Mouse (Mus musculus) forebrain, embryonic 12.5 days (tissue): ENCODE measurements at regions not wholly inside any gene's neighbourhood (a gene's known extent, or its start where the extent isn't known, plus 50 kb on each side); places are given as distances from the start of the nearest gene placed in this dataset. TPM values are rescaled to one million over a fixed set of nuclear protein-coding genes. Genes with fewer than 3 reads are reported as not detected.

Experiments
- ATAC-seq: fragments of 200-750 bp; cut with Nextera tagmentation; 2 replicates; pipeline ENCODE4 v1.8.0; 2017; ENCODE audit warnings: moderate TSS enrichment; ENCODE audit not compliant: low FRiP score
- H3K27ac ChIP-seq: fragments of 300-500 bp; sonication (generic); 2 replicates; pipeline ENCODE4 v1.5.1; 2016; ENCODE audit warnings: mild to moderate bottlenecking
- H3K27me3 ChIP-seq: fragments of 300-500 bp; sonication (generic); 2 replicates; pipeline ENCODE4 v1.6.1; 2016; ENCODE audit warnings: mild to moderate bottlenecking
- H3K36me3 ChIP-seq: fragments of 300-500 bp; sonication (generic); replicated peaks from 2 replicates; pipeline ENCODE4 v1.6.1; 2016; ENCODE audit warnings: mild to moderate bottlenecking
- H3K4me1 ChIP-seq: fragments of 300-500 bp; sonication (generic); 2 replicates; pipeline ENCODE4 v1.6.1; 2016
- H3K4me2 ChIP-seq: fragments of 300-500 bp; sonication (generic); 2 replicates; pipeline ENCODE4 v1.6.1; 2016; ENCODE audit warnings: mild to moderate bottlenecking, moderate library complexity
- H3K4me3 ChIP-seq: fragments of 300-500 bp; sonication (generic); replicated peaks from 2 replicates; pipeline ENCODE4 v1.5.1; 2016; ENCODE audit warnings: mild to moderate bottlenecking
- H3K9ac ChIP-seq: fragments of 300-500 bp; sonication (generic); 2 replicates; pipeline ENCODE4 v1.6.1; 2016; ENCODE audit warnings: mild to moderate bottlenecking
- H3K9me3 ChIP-seq: fragments of 300-500 bp; sonication (generic); 2 replicates; pipeline ENCODE4 v1.6.1; 2016
- WGBS: fragments of 180-500 bp; shearing (Covaris S2); methylation state at CpG from one replicate; pipeline ENCODE4 v1.1.7; 2016; 5-methylcytosine and 5-hydroxymethylcytosine counted together
- microRNA-seq: library from miRNA; unstranded; fragments of <30 nt; microRNA quantifications from one replicate; pipeline ENCODE4, GENCODE M21; 2017

DNA sequence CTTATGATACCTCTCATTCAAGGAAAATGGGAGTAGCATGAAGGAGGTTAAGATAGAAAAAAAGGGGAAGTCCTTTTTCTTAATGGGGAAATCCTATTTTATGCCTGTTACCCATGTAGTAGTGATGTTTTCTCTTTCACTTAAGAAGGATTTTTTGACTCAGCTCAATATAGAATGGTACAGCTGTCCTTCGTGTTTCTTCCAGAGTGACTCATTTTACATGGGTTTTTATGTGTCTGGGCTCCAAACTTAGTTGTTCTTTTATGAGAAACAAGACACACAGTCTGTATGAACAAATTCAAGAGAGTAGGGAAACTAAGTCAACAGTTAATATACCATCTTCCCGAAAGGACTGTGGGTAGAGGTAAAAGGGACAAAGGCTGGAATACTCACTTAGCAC, 367.0 kb upstream of the Kif2b start:
- Histone ChIP-seq H3K27me3 (no peaks in the 10 kb centered on the region), H3K27ac (no peak overlapping the region), H3K4me3 (no peak overlapping the region), H3K4me2 (no peak overlapping the region), H3K4me1 (no peaks in the 10 kb centered on the region), H3K9ac (no peak overlapping the region), H3K9me3 (no peaks in the 10 kb centered on the region), H3K36me3 (no peaks in the 10 kb centered on the region)
- 84% methylated on average over 2 of the region's 2 CpGs for WGBS
- no peak for ATAC-seq

Small RNAs in the stretch of these regions (microRNA-seq; reads per million reads assigned to microRNA genes)
- not detected for gene Gm22702
